Mouse (Mus musculus) MEL (cell line): Measurements from ENCODE around the gene Col20a1. TPM values are rescaled to one million over a fixed set of nuclear protein-coding genes. Genes with fewer than 3 reads are reported as not detected.

Source experiments
- DNase-seq: peaks from one replicate; pipeline ENCODE4 v3.0.0; 2011; ENCODE audit warnings: low read depth, low spot score
- H3K27ac ChIP-seq: 2 replicates; pipeline ENCODE4 v1.5.1; 2012; ENCODE audit warnings: low read depth, mild to moderate bottlenecking, control low read depth, low read length, moderate library complexity; ENCODE audit not compliant: control insufficient read depth
- H3K27me3 ChIP-seq, 2 experiments: fragments of 150-350 bp in 1 of 2; sonication (generic) in 1 of 2; 2 replicates each; pipeline ENCODE4 v1.6.1; 2012; ENCODE audit warnings: low read length in 2 of 2, mild to moderate bottlenecking in 2 of 2, improper control_type of control experiment in 1 of 2, moderate library complexity in 1 of 2; ENCODE audit not compliant: insufficient read depth in 2 of 2, control insufficient read depth in 1 of 2
- H3K36me3 ChIP-seq, 2 experiments: 2 replicates each; pipeline ENCODE4 v1.6.1; 2012 to 2014; ENCODE audit warnings: low read length in 2 of 2, improper control_type of control experiment in 1 of 2, inconsistent platforms in 1 of 2, mild to moderate bottlenecking in 1 of 2; ENCODE audit not compliant: insufficient read depth in 2 of 2, control insufficient read depth in 1 of 2
- H3K4me1 ChIP-seq, 2 experiments: fragments of 150-350 bp in 1 of 2; sonication (generic) in 1 of 2; 2 replicates each; pipeline ENCODE4 v1.6.1; 2012; ENCODE audit warnings: low read length in 2 of 2, improper control_type of control experiment in 1 of 2, mild to moderate bottlenecking in 1 of 2; ENCODE audit not compliant: insufficient read depth in 2 of 2, control insufficient read depth in 1 of 2
- H3K4me3 ChIP-seq, 2 experiments: fragments of 150-350 bp in 1 of 2; sonication (generic) in 1 of 2; 2 replicates each; pipeline ENCODE4 v1.5.1; 2012; ENCODE audit warnings: low read depth in 2 of 2, low read length in 2 of 2, mild to moderate bottlenecking in 2 of 2, moderate library complexity in 2 of 2, control low read depth in 1 of 2, improper control_type of control experiment in 1 of 2; ENCODE audit not compliant: control insufficient read depth in 1 of 2, insufficient read depth in 1 of 2
- H3K79me2 ChIP-seq: 2 replicates; pipeline ENCODE4 v1.6.1; 2012; ENCODE audit warnings: mild to moderate bottlenecking, low read length, moderate library complexity; ENCODE audit not compliant: control insufficient read depth, poor library complexity, insufficient read depth
- H3K9ac ChIP-seq: 2 replicates; pipeline ENCODE4 v1.6.1; 2012; ENCODE audit warnings: low read depth, mild to moderate bottlenecking, control low read depth, low read length, moderate library complexity; ENCODE audit not compliant: control insufficient read depth, poor library complexity, severe bottlenecking
- H3K9me3 ChIP-seq: fragments of 150-350 bp; sonication (generic); replicated peaks from 2 replicates; pipeline ENCODE4 v1.6.1; 2012; ENCODE audit warnings: mild to moderate bottlenecking, low read length, improper control_type of control experiment, moderate library complexity; ENCODE audit not compliant: insufficient read depth
- BHLHE40 ChIP-seq: IDR thresholded peaks from 2 replicates; pipeline ENCODE4 v1.6.1; 2012; ENCODE audit warnings: low read depth, mild to moderate bottlenecking, inconsistent platforms, low read length, improper control_type of control experiment, borderline replicate concordance
- EP300 ChIP-seq, 2 experiments: IDR thresholded peaks; 2 replicates each; pipeline ENCODE4 v1.6.1; 2011; ENCODE audit warnings: improper control_type of control experiment in 2 of 2, low read length in 2 of 2, low read depth in 1 of 2, mild to moderate bottlenecking in 1 of 2
- GABPA ChIP-seq: IDR thresholded peaks from 2 replicates; pipeline ENCODE4 v1.6.1; 2012; ENCODE audit warnings: low read depth, mild to moderate bottlenecking, inconsistent platforms, low read length, improper control_type of control experiment, moderate library complexity
- GATA1 ChIP-seq: IDR thresholded peaks from 2 replicates; pipeline ENCODE4 v1.6.1; 2011; ENCODE audit warnings: low read depth, low read length, improper control_type of control experiment
- HCFC1 ChIP-seq: IDR thresholded peaks from 2 replicates; pipeline ENCODE4 v1.6.1; 2012; ENCODE audit warnings: low read depth, mild to moderate bottlenecking, inconsistent platforms, low read length, improper control_type of control experiment, moderate library complexity
- JUND ChIP-seq: IDR thresholded peaks from 2 replicates; pipeline ENCODE4 v1.6.1; 2011; ENCODE audit warnings: low read depth, mild to moderate bottlenecking, improper control_type of control experiment, low read length
- MAFK ChIP-seq: IDR thresholded peaks from 2 replicates; pipeline ENCODE4 v1.6.1; 2011; ENCODE audit warnings: low read depth, mild to moderate bottlenecking, low read length, improper control_type of control experiment, borderline replicate concordance
- MAZ ChIP-seq: IDR thresholded peaks from 2 replicates; pipeline ENCODE4 v1.6.1; 2012; ENCODE audit warnings: low read depth, mild to moderate bottlenecking, inconsistent platforms, low read length, improper control_type of control experiment
- MEF2A ChIP-seq: IDR thresholded peaks from 2 replicates; pipeline ENCODE4 v1.6.1; 2014; ENCODE audit warnings: low read depth, mild to moderate bottlenecking, inconsistent platforms, low read length, improper control_type of control experiment; ENCODE audit not compliant: poor library complexity, insufficient replicate concordance, severe bottlenecking; ENCODE audit errors: extremely low read depth
- MYC ChIP-seq: IDR thresholded peaks from 2 replicates; pipeline ENCODE4 v1.6.1; 2011; ENCODE audit warnings: low read depth, mild to moderate bottlenecking, low read length, improper control_type of control experiment, moderate library complexity
- NELFE ChIP-seq: IDR thresholded peaks from 2 replicates; pipeline ENCODE4 v1.6.1; 2011; ENCODE audit warnings: low read depth, low read length, improper control_type of control experiment
- NRF1 ChIP-seq: IDR thresholded peaks from 2 replicates; pipeline ENCODE4 v1.6.1; 2014; ENCODE audit warnings: low read depth, mild to moderate bottlenecking, inconsistent platforms, low read length, improper control_type of control experiment, moderate library complexity; ENCODE audit not compliant: poor library complexity, insufficient read depth, severe bottlenecking
- SIN3A ChIP-seq: IDR thresholded peaks from 2 replicates; pipeline ENCODE4 v1.6.1; 2012; ENCODE audit warnings: low read length, improper control_type of control experiment, inconsistent platforms
- SMC3 ChIP-seq: IDR thresholded peaks from 2 replicates; pipeline ENCODE4 v1.6.1; 2011; ENCODE audit warnings: low read depth, low read length, improper control_type of control experiment
- TAL1 ChIP-seq: IDR thresholded peaks from 2 replicates; pipeline ENCODE4 v1.6.1; 2012; ENCODE audit warnings: mild to moderate bottlenecking, inconsistent platforms, low read length, moderate library complexity, mixed read lengths
- TBP ChIP-seq: IDR thresholded peaks from 2 replicates; pipeline ENCODE4 v1.8.0; 2011; ENCODE audit warnings: low read depth, low read length, improper control_type of control experiment
- UBTF ChIP-seq: IDR thresholded peaks from 2 replicates; pipeline ENCODE4 v1.6.1; 2012; ENCODE audit warnings: low read depth, mild to moderate bottlenecking, inconsistent platforms, low read length, improper control_type of control experiment, moderate library complexity, borderline replicate concordance; ENCODE audit not compliant: insufficient read depth
- USF1 ChIP-seq: IDR thresholded peaks from 2 replicates; pipeline ENCODE4 v1.6.1; 2014; ENCODE audit warnings: low read depth, mild to moderate bottlenecking, inconsistent platforms, low read length, improper control_type of control experiment, moderate library complexity
- ZKSCAN1 ChIP-seq: IDR thresholded peaks from 2 replicates; pipeline ENCODE4 v1.6.1; 2012; ENCODE audit warnings: low read depth, mild to moderate bottlenecking, inconsistent platforms, low read length, improper control_type of control experiment, moderate library complexity
- ZMIZ1 ChIP-seq: IDR thresholded peaks from 2 replicates; pipeline ENCODE4 v1.6.1; 2012; ENCODE audit warnings: low read depth, mild to moderate bottlenecking, inconsistent platforms, low read length, improper control_type of control experiment, moderate library complexity
- polyA plus RNA-seq, 2 experiments: library from polyadenylated mRNA; stranded (reverse) in 1 of 2; unstranded in 1 of 2; fragments of >175 nt in 1 of 2; fragments of >200 nt in 1 of 2; gene quantifications; 2 replicates each; pipeline versions ENCODE4 v1.2.1 to v1.2.4; 2012; ENCODE audit warnings: low replicate concordance in 2 of 2, low read depth in 1 of 2; ENCODE audit not compliant: insufficient read length in 2 of 2, insufficient read depth in 1 of 2, missing spikeins in 1 of 2
- total RNA-seq: library from RNA; depleted of rRNA; stranded (reverse); fragments of 300-350 nt; gene quantifications from 2 replicates; pipeline ENCODE4 v1.2.3, GENCODE M21; 2012

Gene Col20a1
- total and polyA plus RNA-seq, 3 experiments = 0.23 to 0.40 TPM; not detected in 1

DNA sequence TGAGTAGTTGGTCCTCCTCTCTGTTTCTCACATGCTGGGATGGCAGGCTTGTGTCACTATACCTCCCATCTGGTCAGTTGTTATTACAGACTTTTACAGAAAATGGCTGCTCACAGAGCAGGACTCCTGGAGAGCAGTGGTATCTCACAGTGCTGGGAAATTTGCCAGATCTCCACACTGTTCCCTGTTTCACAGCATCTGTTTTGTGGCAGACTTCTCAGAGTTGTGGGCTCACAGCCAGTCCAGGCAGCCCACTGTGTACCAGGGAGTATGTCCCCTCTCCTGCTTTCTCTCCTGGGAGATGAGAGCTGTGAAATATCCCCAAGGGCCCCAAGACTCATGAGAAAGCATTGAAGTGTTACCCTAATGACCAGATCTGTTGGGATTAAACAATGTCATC lies 44.5 kb upstream of the Col20a1 start:
- H3K27me3 ChIP-seq = peaks cover 2 to 3% of the 10 kb centered on the region in 2 experiments; a peak in 2 of 4 replicates
- no peak overlapping the region for H3K9ac ChIP-seq
- TF ChIP-seq GATA1 = no peak
- no peak overlapping the region for H3K4me3 ChIP-seq
- no peaks in the 10 kb centered on the region for H3K36me3 ChIP-seq
- no peaks in the 10 kb centered on the region for H3K4me1 ChIP-seq
- H3K9me3 ChIP-seq = no peaks in the 10 kb centered on the region
- no peaks in the 10 kb centered on the region for H3K79me2 ChIP-seq
- no peak overlapping the region for H3K27ac ChIP-seq
- DNase-seq = no peak

GRCm38 (mm10) chr2:180949947-180950346 lies 36.4 kb upstream of the Col20a1 start:
- Histone ChIP-seq H3K9ac (no peak overlapping the region), H3K27ac (no peak overlapping the region), H3K36me3 (no peaks in the 10 kb centered on the region), H3K4me1 (no peaks in the 10 kb centered on the region), H3K4me3 (no peak overlapping the region), H3K79me2 (no peaks in the 10 kb centered on the region), H3K27me3 (peaks cover 14 to 15% of the 10 kb centered on the region in 2 experiments), H3K9me3 (no peaks in the 10 kb centered on the region)
- TF ChIP-seq ZKSCAN1 (no peak), NRF1 (no peak), ZMIZ1 (no peak), SIN3A (no peak), USF1 (no peak), GABPA (no peak), HCFC1 (no peak), MYC (no peak), EP300 (IDR thresholded peaks at IDR 0.05; ENCODE audit: low read depth in 1 of 2, low read length in 2 of 2) (no peak), BHLHE40 (no peak), MEF2A (no peak), NELFE (no peak), MAZ (no peak)
- DNase-seq = no peak

DNA sequence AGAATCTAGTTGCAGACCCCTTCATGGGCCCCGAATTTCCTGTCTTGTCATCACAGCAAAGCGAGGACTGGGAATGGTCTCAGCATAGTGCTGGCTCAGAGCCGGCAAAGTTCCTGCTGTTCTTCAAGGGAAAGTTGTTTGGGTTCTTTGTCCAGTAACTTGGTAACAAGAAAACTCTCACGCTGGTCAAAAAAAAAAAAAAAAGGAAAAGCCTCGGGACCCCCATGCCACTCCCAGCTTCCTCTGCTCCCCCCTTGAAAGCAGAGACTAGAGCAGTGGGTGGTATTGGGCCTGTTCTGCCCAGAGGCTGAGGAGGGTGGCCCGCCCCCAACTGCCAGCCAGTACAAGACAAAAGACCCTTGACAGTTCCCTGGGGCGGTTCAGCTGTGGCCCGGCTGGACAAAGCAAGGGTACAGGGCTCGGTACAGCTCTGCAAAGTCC lies 33.6 kb upstream of the Col20a1 start:
- Histone ChIP-seq H3K9me3 (no peaks in the 10 kb centered on the region), H3K36me3 (no peaks in the 10 kb centered on the region), H3K27ac (no peak overlapping the region), H3K27me3 (peaks cover 13 to 21% of the 10 kb centered on the region in 2 experiments), H3K9ac (no peak overlapping the region), H3K79me2 (no peaks in the 10 kb centered on the region), H3K4me3 (no peak overlapping the region), H3K4me1 (no peaks in the 10 kb centered on the region)
- DNase-seq = no peak
- no peak for TF ChIP-seq SIN3A
- no peak for TF ChIP-seq MYC
- TF ChIP-seq UBTF = no peak
- no peak for TF ChIP-seq SMC3
- no peak for TF ChIP-seq TAL1
- TF ChIP-seq NRF1 = no peak
- TF ChIP-seq GATA1 = no peak
- no peak for TF ChIP-seq MAFK
- TF ChIP-seq JUND = no peak
- no peak for TF ChIP-seq TBP
- TF ChIP-seq HCFC1 = no peak
